Mouse (Mus musculus) ES-E14 (cell line): ENCODE data around the gene Muc5ac. TPM values are rescaled to one million over a fixed set of nuclear protein-coding genes. Genes with fewer than 3 reads are reported as not detected.

Experiments used
- DNase-seq: peaks from one replicate; pipeline ENCODE4 v3.0.0-alpha.2; 2013; ENCODE audit warnings: low read depth, low spot score
- H3K27ac ChIP-seq: 2 replicates; pipeline ENCODE4 v1.5.1; 2012; ENCODE audit warnings: low read depth, mild to moderate bottlenecking, low read length, moderate library complexity, mixed read lengths; ENCODE audit not compliant: poor library complexity, insufficient read depth, severe bottlenecking
- H3K36me3 ChIP-seq: 2 replicates; pipeline ENCODE4 v1.6.1; 2012; ENCODE audit warnings: mild to moderate bottlenecking, low read length, moderate library complexity, mixed read lengths; ENCODE audit not compliant: control insufficient read depth, poor library complexity, insufficient read depth, severe bottlenecking
- H3K4me1 ChIP-seq, 2 experiments: fragments of 150-350 bp in 1 of 2; sonication (generic) in 1 of 2; 2 replicates each; pipeline ENCODE4 v1.6.1; 2012; ENCODE audit warnings: low read length in 2 of 2, mild to moderate bottlenecking in 1 of 2, mixed read lengths in 1 of 2; ENCODE audit not compliant: control insufficient read depth in 2 of 2, insufficient read depth in 2 of 2, poor library complexity in 1 of 2
- H3K4me3 ChIP-seq, 2 experiments: fragments of 150-350 bp in 1 of 2; sonication (generic) in 1 of 2; 2 replicates each; pipeline ENCODE4 v1.5.1; 2012; ENCODE audit warnings: low read length in 2 of 2, low read depth in 1 of 2, mild to moderate bottlenecking in 1 of 2, mixed read lengths in 1 of 2; ENCODE audit not compliant: insufficient read depth in 1 of 2, poor library complexity in 1 of 2, severe bottlenecking in 1 of 2
- H3K9ac ChIP-seq: 2 replicates; pipeline ENCODE4 v1.6.1; 2012; ENCODE audit warnings: low read depth, mild to moderate bottlenecking, low read length, mixed read lengths; ENCODE audit not compliant: poor library complexity, insufficient read depth, severe bottlenecking
- H3K9me3 ChIP-seq: fragments of 150-350 bp; sonication (generic); 2 replicates; pipeline ENCODE4 v1.6.1; 2012; ENCODE audit warnings: low read depth, mild to moderate bottlenecking, low read length; ENCODE audit not compliant: control insufficient read depth, insufficient read depth
- CHD2 ChIP-seq: IDR thresholded peaks from 2 replicates; pipeline ENCODE4 v1.6.1; 2014; ENCODE audit warnings: mild to moderate bottlenecking, low read depth, low read length, inconsistent platforms
- HCFC1 ChIP-seq: IDR thresholded peaks from 2 replicates; pipeline ENCODE4 v1.6.1; 2012; ENCODE audit warnings: low read length, inconsistent platforms, borderline replicate concordance; ENCODE audit not compliant: insufficient read depth
- MAFK ChIP-seq: IDR thresholded peaks from 2 replicates; pipeline ENCODE4 v1.6.1; 2014; ENCODE audit warnings: mild to moderate bottlenecking, low read depth, low read length, inconsistent platforms; ENCODE audit not compliant: insufficient read depth
- ZC3H11A ChIP-seq: IDR thresholded peaks from 2 replicates; pipeline ENCODE4 v1.6.1; 2012; ENCODE audit warnings: low read depth, mild to moderate bottlenecking, inconsistent platforms, low read length, borderline replicate concordance
- ZNF384 ChIP-seq: IDR thresholded peaks from 2 replicates; pipeline ENCODE4 v1.6.1; 2012; ENCODE audit warnings: low read depth, low read length, inconsistent platforms
- in situ Hi-C, 2 experiments: fragments of 600-800 bp; cut with MboI; formaldehyde crosslinking; loops; one replicate each; pipeline ENCODE4 v1.15.1; 2025; ENCODE audit warnings: low sequenced_read_pairs in 2 of 2, inconsistent platforms in 1 of 2; ENCODE audit not compliant: unreplicated experiment in 2 of 2
- total RNA-seq: library from RNA; depleted of rRNA; stranded (reverse); fragments of 300-350 nt; gene quantifications from 2 replicates; pipeline ENCODE4 v1.2.3, GENCODE M21; 2012

Gene Muc5ac
- total RNA-seq, 1 experiment, result under 0.01 TPM

DNA sequence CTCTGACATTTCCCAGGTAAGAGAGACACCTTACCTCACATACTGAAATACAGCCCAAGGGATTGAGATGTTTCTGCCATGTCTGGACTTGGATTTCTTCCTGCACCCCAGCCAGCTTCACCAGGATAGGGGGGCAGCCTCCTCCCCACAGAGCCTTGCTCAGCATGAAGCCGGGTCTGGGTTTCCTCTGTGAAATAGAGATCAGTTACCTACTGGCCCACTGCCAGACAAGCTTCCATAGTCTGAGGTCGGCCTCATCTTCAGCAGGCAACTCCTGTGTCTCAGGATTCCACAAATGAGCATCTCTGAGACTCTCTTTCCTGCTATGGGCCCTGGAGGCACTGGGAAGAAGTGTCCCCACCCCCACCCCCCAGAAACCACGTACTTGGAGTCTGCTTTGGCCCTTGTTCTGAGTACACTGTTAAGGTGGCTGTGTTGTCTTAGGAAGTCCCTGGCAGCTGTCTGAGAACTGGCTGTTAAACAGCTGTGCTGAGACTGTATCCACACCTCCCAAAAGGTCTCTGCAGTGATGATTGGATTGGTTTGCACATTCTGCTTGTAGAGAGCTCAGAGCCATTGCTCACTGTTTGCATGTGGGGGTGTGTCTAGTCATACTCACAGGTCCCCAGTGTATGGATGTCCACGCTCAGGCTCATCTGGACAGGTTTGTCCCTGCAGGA lies 34.0 kb downstream of the Muc5ac start:
- Histone ChIP-seq H3K36me3 (no peaks in the 10 kb centered on the region), H3K4me1 (no peaks in the 10 kb centered on the region), H3K9me3 (no peaks in the 10 kb centered on the region), H3K4me3 (no peak overlapping the region), H3K9ac (no peak overlapping the region), H3K27ac (no peak overlapping the region)
- no peak for DNase-seq
- no peak for TF ChIP-seq HCFC1
- no peak for TF ChIP-seq MAFK
- TF ChIP-seq CHD2, result no peak
- no peak for TF ChIP-seq ZC3H11A
- TF ChIP-seq ZNF384, result no peak
- in situ Hi-C loops, result no loop called here

GRCm38 (mm10) chr7:141823699-141824098 lies 34.9 kb downstream of the Muc5ac start:
- Histone ChIP-seq H3K27ac (no peak overlapping the region), H3K9me3 (no peaks in the 10 kb centered on the region), H3K9ac (no peak overlapping the region), H3K4me1 (no peaks in the 10 kb centered on the region), H3K4me3 (no peak overlapping the region), H3K36me3 (no peaks in the 10 kb centered on the region)
- in situ Hi-C loops, result no loop called here
- DNase-seq, result no peak
- no peak for TF ChIP-seq HCFC1
- no peak for TF ChIP-seq ZC3H11A

- Histone ChIP-seq H3K27ac (no peak overlapping the region), H3K4me3 (no peak overlapping the region), H3K36me3 (no peaks in the 10 kb centered on the region), H3K9ac (no peak overlapping the region), H3K4me1 (no peaks in the 10 kb centered on the region), H3K9me3 (no peaks in the 10 kb centered on the region)
- in situ Hi-C loops, result no loop called here
- TF ChIP-seq HCFC1 (no peak), CHD2 (no peak), ZC3H11A (no peak), ZNF384 (no peak), MAFK (no peak)
- DNase-seq, result no peak
Observed at GRCm38 (mm10) chr7:141824398-141824797, 35.6 kb downstream of the Muc5ac start.

- Histone ChIP-seq H3K36me3 (no peaks in the 10 kb centered on the region), H3K9ac (no peak overlapping the region), H3K4me3 (no peak overlapping the region), H3K9me3 (no peaks in the 10 kb centered on the region), H3K27ac (no peak overlapping the region), H3K4me1 (no peaks in the 10 kb centered on the region)
- TF ChIP-seq CHD2 (no peak), ZC3H11A (no peak), ZNF384 (no peak), MAFK (no peak), HCFC1 (no peak)
- DNase-seq, result no peak
- in situ Hi-C loops, result no loop called here
Observed at GRCm38 (mm10) chr7:141835941-141836340, 47.2 kb downstream of the Muc5ac start.

DNA sequence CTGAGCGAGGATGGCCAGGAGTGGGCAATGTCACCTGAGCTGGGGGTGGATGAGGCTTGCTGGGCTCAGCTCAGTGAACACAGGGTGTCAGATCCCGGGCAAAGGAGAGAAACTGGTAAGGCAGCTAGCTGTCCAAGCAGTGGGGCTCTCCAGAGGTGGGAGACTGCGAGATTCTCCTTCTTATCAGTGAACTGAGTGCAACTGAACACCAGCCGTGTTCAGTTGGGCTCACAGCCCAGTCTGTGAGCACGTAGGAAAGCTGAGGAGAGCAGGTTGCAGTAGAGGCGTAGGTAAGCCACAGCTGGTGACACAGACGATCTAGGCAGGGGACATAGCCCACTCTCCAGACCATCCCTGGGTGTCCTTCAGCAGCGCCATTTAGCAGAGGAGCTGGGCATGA lies 47.7 kb downstream of the Muc5ac start:
- in situ Hi-C loops, result no loop called here
- H3K4me3 ChIP-seq, result no peak overlapping the region
- no peaks in the 10 kb centered on the region for H3K4me1 ChIP-seq
- no peak overlapping the region for H3K9ac ChIP-seq
- H3K27ac ChIP-seq, result no peak overlapping the region
- TF ChIP-seq ZC3H11A, result no peak
- no peak for TF ChIP-seq CHD2
- no peak for TF ChIP-seq HCFC1
- no peak for TF ChIP-seq ZNF384
- no peak for TF ChIP-seq MAFK
- no peaks in the 10 kb centered on the region for H3K9me3 ChIP-seq
- H3K36me3 ChIP-seq, result no peaks in the 10 kb centered on the region
- no peak for DNase-seq
